Mouse (Mus musculus) thymus, adult 2 months (tissue): ENCODE measurements around the gene Lrrn3. TPM values are rescaled to one million over a fixed set of nuclear protein-coding genes. Genes with fewer than 3 reads are reported as not detected.

Source experiments
- DNase-seq: peaks from one replicate; pipeline ENCODE4 v3.0.0; 2021
- H3K27ac ChIP-seq: fragments of 200-500 bp; 2 replicates; pipeline ENCODE4 v1.5.1; 2012; ENCODE audit warnings: low read length, control low read depth; ENCODE audit not compliant: control insufficient read depth, insufficient read depth
- H3K27me3 ChIP-seq: fragments of 200-500 bp; 2 replicates; pipeline ENCODE4 v1.6.1; 2012; ENCODE audit warnings: mild to moderate bottlenecking, low read length, moderate library complexity, mixed read lengths; ENCODE audit not compliant: control insufficient read depth, insufficient read depth
- H3K36me3 ChIP-seq: fragments of 200-500 bp; 2 replicates; pipeline ENCODE4 v1.6.1; 2012; ENCODE audit warnings: mild to moderate bottlenecking, low read length, moderate library complexity; ENCODE audit not compliant: control insufficient read depth, insufficient read depth
- H3K4me1 ChIP-seq: fragments of 200-500 bp; replicated peaks from 2 replicates; pipeline ENCODE4 v1.6.1; 2012; ENCODE audit warnings: low read length; ENCODE audit not compliant: control insufficient read depth, insufficient read depth
- H3K4me3 ChIP-seq: fragments of 200-500 bp; 2 replicates; pipeline ENCODE4 v1.5.1; 2012; ENCODE audit warnings: mild to moderate bottlenecking, low read length, control low read depth, moderate library complexity; ENCODE audit not compliant: control insufficient read depth, insufficient read depth
- CTCF ChIP-seq: fragments of 200-500 bp; IDR thresholded peaks from 2 replicates; pipeline ENCODE4 v1.5.1; 2012; ENCODE audit warnings: mild to moderate bottlenecking, control low read depth, low read length, moderate library complexity, borderline replicate concordance; ENCODE audit not compliant: control insufficient read depth, poor library complexity, insufficient read depth; ENCODE audit errors: extremely low read depth
- POLR2A ChIP-seq: fragments of 200-500 bp; IDR thresholded peaks from 2 replicates; pipeline ENCODE4 v1.6.1; 2012; ENCODE audit warnings: mild to moderate bottlenecking, low read length, control low read depth, moderate library complexity; ENCODE audit not compliant: control insufficient read depth, poor library complexity, insufficient read depth; ENCODE audit errors: extremely low read depth
- WGBS: fragments of 180-500 bp; shearing (Covaris S2); methylation state at CpG from one replicate; pipeline ENCODE4 v1.1.7; 2018; 5-methylcytosine and 5-hydroxymethylcytosine counted together
- polyA plus RNA-seq: library from polyadenylated mRNA; depleted of rRNA; stranded (reverse); fragments of >200 nt; gene quantifications from 2 replicates; pipeline ENCODE4 v1.2.3, GENCODE M21; 2012; rRNA removed

The Lrrn3 gene
- polyA plus RNA-seq: 0.26 TPM in 2 replicates

- Histone ChIP-seq H3K27ac (no peak within 1 kb of the TSS), H3K36me3 (no peaks in the 10 kb centered on the region), H3K27me3 (no peaks in the 10 kb centered on the region), H3K4me1 (0 out of 2 replicates have a peak, but pooled peaks cover 4% of the 10 kb centered on the region), H3K4me3 (no peak within 1 kb of the TSS)
- no peak for DNase-seq
- no peak for TF ChIP-seq POLR2A
- 96% methylated on average over 1 of the region's 1 CpGs for WGBS
Measured at GRCm38 (mm10) chr12:41486331-41486730, at the start of gene Lrrn3. Gene Lrrn3 (minus strand): TSS chr12:41486431.

- no peak for TF ChIP-seq CTCF
- TF ChIP-seq POLR2A: no peak
- no peak overlapping the region for H3K4me3 ChIP-seq
- no peaks in the 10 kb centered on the region for H3K4me1 ChIP-seq
- no peaks in the 10 kb centered on the region for H3K27me3 ChIP-seq
- no peak overlapping the region for H3K27ac ChIP-seq
- H3K36me3 ChIP-seq: no peaks in the 10 kb centered on the region
- WGBS: 92% methylated on average over 4 of the region's 4 CpGs
- DNase-seq: no peak
Measured at GRCm38 (mm10) chr12:41528410-41528809, 42.2 kb upstream of the Lrrn3 start.

- Histone ChIP-seq H3K4me3 (no peak overlapping the region), H3K36me3 (no peaks in the 10 kb centered on the region), H3K27me3 (no peaks in the 10 kb centered on the region), H3K4me1 (no peaks in the 10 kb centered on the region), H3K27ac (no peak overlapping the region)
- TF ChIP-seq CTCF: no peak
- no peak for TF ChIP-seq POLR2A
- DNase-seq: no peak
- WGBS: 90% methylated on average over 2 of the region's 2 CpGs
Measured at GRCm38 (mm10) chr12:41526688-41527087, 40.5 kb upstream of the Lrrn3 start.

GRCm38 (mm10) chr12:41521671-41522070, 35.4 kb upstream of the Lrrn3 start:
- DNase-seq: no peak
- 93% methylated on average over 2 of the region's 2 CpGs for WGBS
- no peaks in the 10 kb centered on the region for H3K36me3 ChIP-seq
- H3K27ac ChIP-seq: no peak overlapping the region
- no peaks in the 10 kb centered on the region for H3K4me1 ChIP-seq
- H3K4me3 ChIP-seq: no peak overlapping the region
- no peaks in the 10 kb centered on the region for H3K27me3 ChIP-seq
- TF ChIP-seq CTCF (no peak), POLR2A (no peak)

GRCm38 (mm10) chr12:41520326-41520725, 34.1 kb upstream of the Lrrn3 start:
- 97% methylated on average over 2 of the region's 2 CpGs for WGBS
- Histone ChIP-seq H3K27ac (no peak overlapping the region), H3K4me1 (no peaks in the 10 kb centered on the region), H3K4me3 (no peak overlapping the region), H3K36me3 (no peaks in the 10 kb centered on the region), H3K27me3 (no peaks in the 10 kb centered on the region)
- TF ChIP-seq POLR2A (no peak), CTCF (no peak)
- no peak for DNase-seq

GRCm38 (mm10) chr12:41518897-41519296, 32.7 kb upstream of the Lrrn3 start:
- TF ChIP-seq CTCF (no peak), POLR2A (no peak)
- 92% methylated on average over 5 of the region's 5 CpGs for WGBS
- no peak overlapping the region for H3K27ac ChIP-seq
- no peaks in the 10 kb centered on the region for H3K4me1 ChIP-seq
- no peak for DNase-seq
- H3K27me3 ChIP-seq: no peaks in the 10 kb centered on the region
- no peaks in the 10 kb centered on the region for H3K36me3 ChIP-seq
- H3K4me3 ChIP-seq: no peak overlapping the region

GRCm38 (mm10) chr12:41510588-41510987, 24.4 kb upstream of the Lrrn3 start:
- no peaks in the 10 kb centered on the region for H3K36me3 ChIP-seq
- DNase-seq: no peak
- no peak overlapping the region for H3K27ac ChIP-seq
- 90% methylated on average over 3 of the region's 3 CpGs for WGBS
- H3K4me3 ChIP-seq: no peak overlapping the region
- no peak for TF ChIP-seq POLR2A
- TF ChIP-seq CTCF: no peak
- H3K27me3 ChIP-seq: no peaks in the 10 kb centered on the region
- no peaks in the 10 kb centered on the region for H3K4me1 ChIP-seq
